Mouse (Mus musculus): ENCODE data around the gene Krtap2-4. TPM values are rescaled to one million over a fixed set of nuclear protein-coding genes. Genes with fewer than 3 reads are reported as not detected.
"Not testable (repeated sequence)": the region's sequence is repeated elsewhere in the genome, so short reads cannot be mapped to it uniquely, and the experiment has no call there.

The Krtap2-4 gene
- 0.54 TPM in 1 of 2 replicates, not detected in the other for polyA plus RNA-seq (2014; fragmentation: Nextera tagmentation; extraction: Ambion mirVana)

GRCm38 (mm10) chr11:99614796-99615363, at the start of gene Krtap2-4:
Krtap2-4 (minus strand) TSS chr11:99614846.
- no peak within 1 kb of the TSS for H3K4me3 ChIP-seq (ENCODE audit: low read depth, low read length)
- H3K9me3 ChIP-seq (ENCODE audit: control insufficient read depth, low read length): no peaks in the 10 kb centered on the region
- H3K27ac ChIP-seq (replicated peaks; ENCODE audit: low read depth, low read length): no peak within 1 kb of the TSS
- H3K4me2 ChIP-seq (ENCODE audit: low read depth, low read length): no peak within 1 kb of the TSS
- ATAC-seq (ENCODE audit: low read depth): no peak
- no peaks in the 10 kb centered on the region for H3K27me3 ChIP-seq (replicated peaks; ENCODE audit: control insufficient read depth, insufficient read depth, low read length)
- no peak within 1 kb of the TSS for H3K9ac ChIP-seq (ENCODE audit: low read depth, low read length)
- no peak for DNase-seq (ENCODE audit: low spot score)
- no peaks in the 10 kb centered on the region for H3K36me3 ChIP-seq (ENCODE audit: control insufficient read depth, insufficient read depth, low read length)
- 71% methylated on average over 3 of the region's 3 CpGs for WGBS
- H3K4me1 ChIP-seq (ENCODE audit: control insufficient read depth, insufficient read depth, low read length): no peaks in the 10 kb centered on the region

GRCm38 (mm10) chr11:99662802-99663201, 48.2 kb upstream of the Krtap2-4 start:
- Histone ChIP-seq H3K27me3 (replicated peaks; ENCODE audit: control insufficient read depth, insufficient read depth, low read length) (no peaks in the 10 kb centered on the region; the same call in 1 of the 2 replicates), H3K27ac (replicated peaks; ENCODE audit: low read depth, low read length) (no peak overlapping the region), H3K36me3 (ENCODE audit: control insufficient read depth, insufficient read depth, low read length) (no peaks in the 10 kb centered on the region), H3K9me3 (ENCODE audit: control insufficient read depth, low read length) (no peaks in the 10 kb centered on the region), H3K9ac (ENCODE audit: low read depth, low read length) (no peak overlapping the region), H3K4me1 (ENCODE audit: control insufficient read depth, insufficient read depth, low read length) (no peaks in the 10 kb centered on the region), H3K4me2 (ENCODE audit: low read depth, low read length) (no peak overlapping the region), H3K4me3 (ENCODE audit: low read depth, low read length) (no peak overlapping the region)
- DNase-seq (ENCODE audit: low spot score): no peak
- ATAC-seq (ENCODE audit: low read depth): no peak
- WGBS: 85% methylated on average over 10 of the region's 10 CpGs

- H3K9me3 ChIP-seq (ENCODE audit: control insufficient read depth, low read length): no peaks in the 10 kb centered on the region
- H3K4me1 ChIP-seq (ENCODE audit: control insufficient read depth, insufficient read depth, low read length): no peaks in the 10 kb centered on the region
- no peak for ATAC-seq (ENCODE audit: low read depth)
- H3K4me3 ChIP-seq (ENCODE audit: low read depth, low read length): no peak overlapping the region
- no peaks in the 10 kb centered on the region for H3K27me3 ChIP-seq (replicated peaks; ENCODE audit: control insufficient read depth, insufficient read depth, low read length)
- H3K36me3 ChIP-seq (ENCODE audit: control insufficient read depth, insufficient read depth, low read length): no peaks in the 10 kb centered on the region
- no peak overlapping the region for H3K27ac ChIP-seq (replicated peaks; ENCODE audit: low read depth, low read length)
- H3K9ac ChIP-seq (ENCODE audit: low read depth, low read length): no peak overlapping the region
- 73% methylated on average over 4 of the region's 4 CpGs for WGBS
- DNase-seq (ENCODE audit: low spot score): no peak
- no peak overlapping the region for H3K4me2 ChIP-seq (ENCODE audit: low read depth, low read length)
Observed at GRCm38 (mm10) chr11:99659256-99659655, 44.6 kb upstream of the Krtap2-4 start.

- H3K27me3 ChIP-seq (replicated peaks; ENCODE audit: control insufficient read depth, insufficient read depth, low read length); H3K4me2 ChIP-seq (ENCODE audit: low read depth, low read length); H3K9me3 ChIP-seq (ENCODE audit: control insufficient read depth, low read length); H3K36me3 ChIP-seq (ENCODE audit: control insufficient read depth, insufficient read depth, low read length); H3K27ac ChIP-seq (replicated peaks; ENCODE audit: low read depth, low read length); H3K4me3 ChIP-seq (ENCODE audit: low read depth, low read length); H3K9ac ChIP-seq (ENCODE audit: low read depth, low read length); ATAC-seq (ENCODE audit: low read depth); DNase-seq (ENCODE audit: low spot score); H3K4me1 ChIP-seq (ENCODE audit: control insufficient read depth, insufficient read depth, low read length): not testable (repeated sequence)
- 59% methylated on average over 8 of the region's 10 CpGs for WGBS
Observed at GRCm38 (mm10) chr11:99658467-99659010, 43.9 kb upstream of the Krtap2-4 start, which contains the start of gene Gm11563. Gm11563 (minus strand) TSS chr11:99658960.

DNA sequence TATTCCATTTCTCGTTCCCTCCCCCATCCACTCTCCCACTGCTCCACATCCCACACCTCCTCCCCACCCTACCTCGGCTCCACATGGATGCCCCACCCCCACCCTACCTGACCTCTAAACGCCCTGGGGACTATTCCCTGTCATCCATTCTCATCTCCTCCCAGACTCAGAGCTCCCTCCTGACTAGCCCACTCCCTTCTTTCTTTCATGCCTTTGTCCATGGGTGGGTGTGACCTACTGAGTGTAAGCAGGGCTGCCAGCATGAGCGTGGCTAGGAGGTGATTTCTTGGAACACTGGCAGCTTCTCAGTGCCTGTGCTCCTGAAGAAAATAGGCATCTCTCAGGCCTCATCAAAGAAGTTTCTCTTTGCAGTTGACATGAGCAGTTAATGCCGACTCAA, 42.4 kb upstream of the Krtap2-4 start:
- no peak overlapping the region for H3K27ac ChIP-seq (replicated peaks; ENCODE audit: low read depth, low read length)
- ATAC-seq (ENCODE audit: low read depth) (no peak), DNase-seq (ENCODE audit: low spot score) (no peak)
- no peak overlapping the region for H3K4me3 ChIP-seq (ENCODE audit: low read depth, low read length)
- H3K36me3 ChIP-seq (ENCODE audit: control insufficient read depth, insufficient read depth, low read length): no peaks in the 10 kb centered on the region
- H3K9me3 ChIP-seq (ENCODE audit: control insufficient read depth, low read length): no peaks in the 10 kb centered on the region
- H3K4me2 ChIP-seq (ENCODE audit: low read depth, low read length): no peak overlapping the region
- no peak overlapping the region for H3K9ac ChIP-seq (ENCODE audit: low read depth, low read length)
- no peaks in the 10 kb centered on the region for H3K4me1 ChIP-seq (ENCODE audit: control insufficient read depth, insufficient read depth, low read length)
- 48% methylated on average over 5 of the region's 5 CpGs for WGBS
- H3K27me3 ChIP-seq (replicated peaks; ENCODE audit: control insufficient read depth, insufficient read depth, low read length): no peaks in the 10 kb centered on the region

GRCm38 (mm10) chr11:99650136-99650535, 35.5 kb upstream of the Krtap2-4 start, which contains the start of gene Gm11555:
Gm11555 (minus strand) TSS chr11:99650236.
- no peaks in the 10 kb centered on the region for H3K4me1 ChIP-seq (ENCODE audit: control insufficient read depth, insufficient read depth, low read length)
- H3K4me2 ChIP-seq (ENCODE audit: low read depth, low read length): no peak within 1 kb of the TSS
- H3K9me3 ChIP-seq (ENCODE audit: control insufficient read depth, low read length): no peaks in the 10 kb centered on the region
- WGBS: 78% methylated on average over 2 of the region's 2 CpGs
- no peaks in the 10 kb centered on the region for H3K36me3 ChIP-seq (ENCODE audit: control insufficient read depth, insufficient read depth, low read length)
- no peaks in the 10 kb centered on the region for H3K27me3 ChIP-seq (replicated peaks; ENCODE audit: control insufficient read depth, insufficient read depth, low read length)
- H3K9ac ChIP-seq (ENCODE audit: low read depth, low read length): no peak within 1 kb of the TSS
- DNase-seq (ENCODE audit: low spot score) (no peak), ATAC-seq (ENCODE audit: low read depth) (no peak)
- no peak within 1 kb of the TSS for H3K4me3 ChIP-seq (ENCODE audit: low read depth, low read length)
- H3K27ac ChIP-seq (replicated peaks; ENCODE audit: low read depth, low read length): no peak within 1 kb of the TSS

- H3K4me1 ChIP-seq (ENCODE audit: control insufficient read depth, insufficient read depth, low read length): no peaks in the 10 kb centered on the region
- no peak overlapping the region for H3K9ac ChIP-seq (ENCODE audit: low read depth, low read length)
- no peak for ATAC-seq (ENCODE audit: low read depth)
- peak; percentile 46 for DNase-seq (ENCODE audit: low spot score)
- H3K4me3 ChIP-seq (ENCODE audit: low read depth, low read length): no peak overlapping the region
- H3K9me3 ChIP-seq (ENCODE audit: control insufficient read depth, low read length): no peaks in the 10 kb centered on the region
- H3K4me2 ChIP-seq (ENCODE audit: low read depth, low read length): no peak overlapping the region
- WGBS: 67% methylated on average over 15 of the region's 15 CpGs
- no peaks in the 10 kb centered on the region for H3K36me3 ChIP-seq (ENCODE audit: control insufficient read depth, insufficient read depth, low read length)
- no peak overlapping the region for H3K27ac ChIP-seq (replicated peaks; ENCODE audit: low read depth, low read length)
- no peaks in the 10 kb centered on the region for H3K27me3 ChIP-seq (replicated peaks; ENCODE audit: control insufficient read depth, insufficient read depth, low read length)
Observed at GRCm38 (mm10) chr11:99646444-99646843, 31.8 kb upstream of the Krtap2-4 start.

DNA sequence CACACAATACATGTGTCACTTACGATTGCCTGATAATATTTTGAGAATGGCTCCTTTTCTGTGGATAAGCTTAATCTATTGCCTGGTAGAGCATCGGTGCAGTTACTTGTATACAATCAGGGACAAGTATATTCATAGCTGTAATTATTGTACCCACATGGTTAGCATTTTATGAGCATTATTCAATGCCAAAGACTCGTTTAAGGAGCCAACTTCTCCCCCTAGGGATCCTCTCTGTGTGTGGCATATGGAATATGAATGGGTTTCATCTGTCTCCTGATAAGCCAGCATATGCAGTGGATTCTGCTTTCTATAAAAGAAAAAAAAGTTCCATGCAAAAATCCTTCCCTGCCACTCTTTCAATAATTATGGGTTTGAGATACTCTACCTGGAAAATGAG, 29.7 kb upstream of the Krtap2-4 start:
- Histone ChIP-seq H3K4me1 (ENCODE audit: control insufficient read depth, insufficient read depth, low read length) (no peaks in the 10 kb centered on the region), H3K36me3 (ENCODE audit: control insufficient read depth, insufficient read depth, low read length) (no peaks in the 10 kb centered on the region), H3K27ac (replicated peaks; ENCODE audit: low read depth, low read length) (no peak overlapping the region), H3K4me3 (ENCODE audit: low read depth, low read length) (no peak overlapping the region), H3K9ac (ENCODE audit: low read depth, low read length) (no peak overlapping the region), H3K9me3 (ENCODE audit: control insufficient read depth, low read length) (no peaks in the 10 kb centered on the region), H3K27me3 (replicated peaks; ENCODE audit: control insufficient read depth, insufficient read depth, low read length) (no peaks in the 10 kb centered on the region), H3K4me2 (ENCODE audit: low read depth, low read length) (no peak overlapping the region)
- ATAC-seq (ENCODE audit: low read depth) (no peak), DNase-seq (ENCODE audit: low spot score) (no peak)
- WGBS: 60% methylated on average over 3 of the region's 3 CpGs

DNA sequence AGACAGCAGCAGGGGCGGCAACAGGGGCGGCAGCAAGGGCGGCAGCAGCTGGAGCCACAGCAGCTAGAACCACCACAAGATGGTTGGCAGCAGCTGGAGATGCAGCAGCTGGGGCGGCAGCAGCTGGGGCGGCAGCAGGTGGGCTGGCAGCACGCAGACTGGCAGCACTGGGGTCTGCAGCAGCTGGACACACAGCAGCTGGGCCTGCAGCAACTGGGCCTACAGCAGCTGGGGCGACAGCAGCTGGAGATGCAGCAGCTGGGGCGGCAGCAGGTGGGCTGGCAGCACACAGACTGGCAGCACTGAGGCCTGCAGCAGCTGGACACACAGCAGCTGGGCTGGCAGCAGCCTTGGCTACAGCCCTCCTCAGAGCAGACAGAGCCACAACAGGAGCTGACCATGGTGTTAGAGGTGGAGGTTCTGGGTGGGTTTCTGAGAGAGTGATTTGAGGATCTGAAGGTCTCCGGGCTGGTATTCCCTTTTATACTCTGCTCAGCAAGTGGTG, 29.0 kb upstream of the Krtap2-4 start, which contains the start of gene Krtap4-7:
Gene Krtap4-7, minus strand, starts transcription at position 455 of the 505 bp plus-strand sequence.
- 82% methylated on average over 9 of the region's 9 CpGs for WGBS
- not testable (repeated sequence) for H3K4me3 ChIP-seq (ENCODE audit: low read depth, low read length); H3K27ac ChIP-seq (replicated peaks; ENCODE audit: low read depth, low read length); H3K27me3 ChIP-seq (replicated peaks; ENCODE audit: control insufficient read depth, insufficient read depth, low read length); H3K9ac ChIP-seq (ENCODE audit: low read depth, low read length); H3K4me2 ChIP-seq (ENCODE audit: low read depth, low read length); DNase-seq (ENCODE audit: low spot score); H3K9me3 ChIP-seq (ENCODE audit: control insufficient read depth, low read length); H3K36me3 ChIP-seq (ENCODE audit: control insufficient read depth, insufficient read depth, low read length); H3K4me1 ChIP-seq (ENCODE audit: control insufficient read depth, insufficient read depth, low read length); ATAC-seq (ENCODE audit: low read depth)

All from embryonic facial prominence, embryonic 14.5 days (tissue).